Mouse (Mus musculus): ENCODE measurements around the gene Galnt18.

The Galnt18 gene

DNA sequence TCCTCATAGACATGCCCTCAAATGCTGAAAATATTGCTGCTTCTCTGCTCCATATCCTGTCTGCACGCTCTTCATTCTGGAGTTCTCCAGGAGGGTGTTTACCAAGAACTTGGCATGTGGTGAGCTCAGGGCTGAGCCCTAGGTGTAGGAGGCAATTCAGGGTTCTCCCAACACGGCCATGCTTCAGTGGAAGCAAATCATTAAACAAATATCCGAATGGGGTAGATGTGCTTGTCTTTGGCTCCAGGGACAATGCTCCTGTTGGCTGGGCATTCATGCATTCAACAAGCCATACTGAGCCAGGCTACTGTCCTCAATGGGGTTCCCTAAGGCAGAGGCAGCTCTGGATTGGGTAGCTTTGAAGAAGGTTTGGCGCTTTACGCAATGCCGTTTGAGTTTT is 212.9 kb downstream of the Galnt18 start:
- in situ Hi-C loops (cut with MboI, MseI): no loop called here

DNA sequence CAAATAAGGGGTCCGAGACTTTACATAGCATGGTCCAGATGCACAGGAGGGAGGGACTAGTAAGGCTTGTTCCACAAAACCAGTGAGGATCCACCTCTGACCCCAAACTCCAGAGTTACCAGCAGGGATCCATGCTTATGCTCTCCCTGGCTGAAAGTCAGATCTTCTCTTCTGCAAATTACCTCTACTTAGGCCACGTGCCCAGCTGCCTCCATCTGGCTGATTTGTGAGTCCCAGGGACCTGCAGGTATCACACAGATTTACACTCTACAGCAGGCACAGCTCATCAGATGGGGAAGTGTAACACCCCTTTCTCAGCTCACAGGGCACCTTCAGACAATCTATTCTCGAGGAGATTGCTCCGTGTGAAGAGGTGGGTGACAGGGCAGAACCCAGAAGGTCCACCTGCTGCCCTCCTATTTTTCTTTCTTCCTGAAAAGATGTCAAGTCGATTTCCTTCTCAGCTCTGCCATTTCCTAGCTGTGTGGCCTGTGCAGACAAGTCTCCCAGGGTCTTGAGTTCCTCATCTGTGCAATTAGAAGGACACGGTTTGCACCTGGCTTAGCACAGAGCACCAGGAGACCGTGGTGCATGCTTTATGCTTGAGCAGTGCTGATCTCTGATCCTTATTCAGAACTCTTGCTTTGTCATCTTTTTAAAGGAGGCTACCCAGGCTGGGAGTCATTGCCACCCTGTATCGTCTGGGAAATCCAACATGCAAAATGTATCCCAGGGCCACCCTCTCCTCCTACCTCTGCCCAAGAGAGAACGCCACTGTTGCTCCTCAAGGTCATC is 216.3 kb downstream of the Galnt18 start:
- in situ Hi-C loops (cut with MboI, MseI): no loop called here

DNA sequence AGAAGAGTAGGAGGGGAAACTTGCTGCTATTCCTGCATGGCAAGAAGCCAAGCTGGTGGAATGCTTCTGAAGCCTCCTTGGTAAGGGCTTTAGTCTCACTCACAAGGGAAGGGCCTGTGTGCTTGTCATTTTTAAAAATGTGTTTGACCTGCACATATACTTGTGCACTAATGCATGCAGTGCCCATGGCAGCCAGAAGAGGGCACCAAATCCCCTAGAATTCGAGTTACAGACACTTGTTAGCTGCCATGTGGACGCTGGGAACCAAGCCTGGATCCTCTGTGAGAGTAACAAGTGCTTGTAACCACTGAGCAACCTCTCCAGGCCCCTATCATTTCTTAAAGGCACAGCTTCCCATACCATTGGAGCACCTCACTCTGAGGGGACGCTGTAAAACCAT is 219.7 kb downstream of the Galnt18 start:
- in situ Hi-C loops (cut with MboI, MseI): no loop called here

DNA sequence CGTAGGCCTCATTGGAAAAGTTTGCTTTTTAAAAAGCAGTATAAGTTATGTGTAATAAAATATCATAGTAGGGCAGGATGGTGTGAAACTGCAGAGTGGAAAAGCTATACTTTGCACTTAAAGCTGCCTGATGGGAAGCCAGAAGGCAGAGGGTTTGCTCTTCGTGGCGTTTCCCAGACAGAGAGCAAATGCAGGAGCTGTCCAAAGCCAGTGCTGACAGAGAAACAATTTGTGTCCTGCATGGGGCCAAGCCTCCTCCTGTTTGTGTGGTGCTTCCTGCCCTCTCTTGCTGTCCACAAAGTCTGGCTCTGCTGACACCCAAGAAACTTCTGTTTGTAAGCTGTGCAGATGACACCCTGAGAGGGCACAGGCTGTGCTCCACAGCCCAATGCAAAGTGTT is 220.8 kb downstream of the Galnt18 start:
- in situ Hi-C loops (cut with MboI, MseI): no loop called here

DNA sequence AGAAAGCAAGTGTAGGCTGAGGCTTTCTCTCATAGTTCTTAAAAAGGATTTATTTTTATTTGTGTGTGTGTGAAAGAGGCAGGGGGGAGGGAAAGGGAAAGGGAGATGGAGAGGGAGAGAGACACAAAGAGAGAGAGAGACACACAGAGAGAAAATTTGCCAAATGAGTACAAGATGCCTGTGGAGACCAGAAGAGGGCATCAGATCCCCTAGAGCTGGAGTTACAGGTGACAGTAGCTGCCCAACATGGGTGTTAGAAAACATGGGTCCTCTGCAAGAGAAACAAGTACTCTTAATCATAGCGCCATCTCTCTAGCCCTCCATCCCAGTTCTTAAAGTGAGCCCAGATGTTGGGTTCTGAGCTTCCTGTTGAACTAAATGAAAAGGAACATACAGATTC is 228.8 kb downstream of the Galnt18 start:
- in situ Hi-C loops (cut with MboI, MseI): no loop called here

DNA sequence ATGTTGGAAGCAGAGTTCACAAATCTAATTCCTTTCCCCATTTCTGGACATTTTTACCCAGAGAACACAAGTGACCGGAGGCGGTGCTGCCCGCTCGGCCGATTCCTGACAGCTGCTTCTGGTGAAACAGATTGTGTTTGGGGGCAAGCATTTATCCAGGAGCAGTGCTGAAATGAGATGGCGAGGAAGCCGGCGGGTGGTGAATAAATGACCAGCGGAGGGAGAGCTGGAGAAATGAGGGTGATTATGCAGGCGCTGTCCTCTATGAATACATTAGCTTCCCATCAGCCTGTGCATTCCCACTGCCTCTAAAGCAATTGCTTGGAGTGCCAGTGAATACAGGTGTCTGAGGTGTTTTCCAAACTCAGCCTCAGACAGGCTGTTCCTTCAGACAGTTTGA is 232.7 kb downstream of the Galnt18 start:
- in situ Hi-C loops (cut with MboI, MseI): no loop called here

DNA sequence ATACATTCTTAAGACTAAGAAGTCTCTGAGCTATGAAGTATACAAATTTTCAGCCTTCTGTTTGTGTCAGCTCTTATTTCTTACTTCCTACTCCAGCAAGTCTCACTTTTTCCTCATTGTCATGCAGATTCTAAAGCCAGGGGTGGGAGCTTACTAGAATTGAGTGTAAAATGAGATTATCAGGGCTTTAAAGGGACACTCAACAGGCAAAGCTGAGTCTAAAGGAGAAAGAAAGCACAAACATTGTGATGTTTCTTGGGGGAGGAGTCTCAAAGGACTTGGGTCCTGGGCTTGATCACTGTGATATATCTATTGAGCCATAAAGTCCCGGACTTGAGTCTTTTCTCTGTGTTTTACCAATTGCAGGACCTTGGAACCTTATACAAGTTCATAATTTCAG is 234.2 kb downstream of the Galnt18 start:
- in situ Hi-C loops (cut with MboI, MseI): no loop called here

DNA sequence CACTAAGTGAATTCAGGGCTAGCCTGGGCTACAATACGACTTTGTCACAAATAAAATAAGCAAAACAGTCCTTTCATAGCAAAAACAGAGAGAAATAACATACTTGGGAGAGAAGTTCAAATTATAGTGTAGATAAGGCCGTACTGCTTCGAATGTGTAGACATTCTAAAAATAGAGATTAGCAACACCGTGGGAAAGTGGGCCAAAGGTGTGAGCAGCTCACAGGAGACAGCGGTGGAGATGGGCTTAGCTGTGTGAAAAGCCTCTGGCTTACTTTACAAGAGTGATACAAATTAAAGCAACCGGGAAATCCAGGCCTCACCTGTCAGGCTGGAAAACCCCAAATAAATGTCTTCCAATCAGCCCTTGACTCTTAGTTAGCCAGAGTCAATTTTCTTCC is 241.8 kb downstream of the Galnt18 start:
- in situ Hi-C loops (cut with MboI, MseI): no loop called here

DNA sequence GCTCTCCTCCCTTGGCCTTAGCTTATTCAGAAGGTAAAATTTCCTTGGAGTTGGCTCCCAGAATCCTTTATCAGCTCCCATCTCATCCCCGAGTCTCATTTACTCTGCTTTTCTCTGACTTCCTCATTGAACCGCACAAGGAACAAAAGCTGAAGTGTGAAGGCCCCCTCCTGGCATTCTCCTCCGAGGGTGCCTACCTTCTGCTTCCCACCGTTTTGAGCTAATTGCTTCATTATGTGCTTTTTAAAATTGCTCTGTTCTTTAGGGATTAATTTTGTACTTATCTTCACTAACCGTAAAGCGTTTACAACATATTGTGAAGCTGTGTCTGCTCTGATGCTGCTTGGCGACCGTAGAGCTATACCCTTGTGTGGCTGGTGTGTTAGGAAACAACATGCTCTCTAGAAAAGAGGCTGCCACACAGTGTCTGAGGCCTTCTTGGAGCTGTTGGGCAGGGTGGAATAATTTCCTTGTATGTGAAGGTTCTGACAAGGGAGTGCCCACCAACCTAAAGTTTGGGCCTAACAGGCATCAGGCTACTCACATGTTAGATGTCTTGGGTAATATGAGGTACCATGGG is 244.9 kb downstream of the Galnt18 start:
- in situ Hi-C loops (cut with MboI, MseI): no loop called here

DNA sequence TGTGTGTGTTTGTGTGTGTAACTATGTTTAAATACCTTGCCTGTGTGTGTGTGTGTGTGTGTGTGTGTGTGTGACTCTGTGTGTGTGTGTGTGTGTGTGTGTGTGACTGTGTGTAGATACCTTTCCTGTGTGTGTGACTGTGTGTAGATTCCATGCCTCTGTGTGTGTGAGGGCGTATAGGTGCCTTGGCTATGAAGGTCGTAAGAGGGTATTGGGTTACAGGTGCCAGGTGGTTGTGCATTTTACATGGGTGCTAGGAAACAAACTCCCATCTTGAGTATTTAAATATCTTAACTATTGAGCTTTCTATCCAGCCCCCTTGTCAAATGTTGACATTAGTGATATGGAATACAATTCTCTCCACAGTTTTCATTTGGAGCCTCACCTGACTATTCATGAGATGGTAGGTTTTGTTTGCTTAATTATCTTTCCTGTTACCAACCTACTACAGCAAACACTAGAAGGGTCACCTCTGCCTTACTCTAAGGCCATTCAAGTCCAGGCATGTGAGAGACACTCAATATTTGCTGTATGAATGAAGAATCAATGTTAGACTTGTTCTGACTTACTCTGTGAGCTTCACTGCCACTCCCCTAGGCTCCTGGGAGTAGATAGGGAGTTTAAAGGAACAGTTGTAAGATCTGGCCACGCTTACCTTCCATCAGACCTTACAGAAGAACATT is 250.7 kb downstream of the Galnt18 start:
- in situ Hi-C loops (cut with MboI, MseI): no loop called here

DNA sequence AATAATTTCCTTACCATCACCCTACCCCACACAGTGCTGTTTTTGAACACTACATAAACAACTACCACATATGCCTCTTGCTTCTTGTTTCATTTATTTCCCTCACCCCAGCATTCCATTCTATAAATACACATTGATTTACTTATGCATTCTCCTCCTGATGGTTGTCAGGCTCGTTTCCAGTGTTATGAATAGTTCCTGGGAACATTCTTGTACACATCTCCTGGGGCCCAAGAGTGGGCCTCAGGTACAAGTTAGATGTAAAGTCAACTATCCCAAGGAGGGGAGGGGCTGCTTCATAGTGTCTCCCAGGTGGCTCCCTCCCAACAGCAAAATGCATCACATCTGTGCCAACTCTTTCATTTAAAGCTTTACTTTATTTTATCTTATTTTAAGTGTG is 251.3 kb downstream of the Galnt18 start:
- in situ Hi-C loops (cut with MboI, MseI): no loop called here

DNA sequence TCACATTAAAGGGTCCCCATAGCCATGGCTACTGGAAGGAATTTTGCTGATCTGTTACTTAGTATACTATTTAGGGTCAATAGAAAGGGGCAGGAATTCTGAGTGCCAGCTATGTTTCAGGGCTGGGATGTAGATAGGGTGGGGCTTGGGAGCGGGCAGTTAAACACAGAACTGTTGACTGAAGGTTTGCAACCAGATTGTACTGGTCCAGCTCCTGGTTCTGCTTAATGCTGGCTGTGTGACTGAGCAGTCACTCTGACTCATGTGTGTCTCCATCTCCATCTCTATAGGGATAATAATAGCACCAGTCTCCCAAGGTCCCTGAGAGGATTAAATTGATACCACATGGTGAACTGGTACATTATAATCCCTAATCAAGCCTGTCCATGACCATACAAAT is 258.9 kb downstream of the Galnt18 start:
- in situ Hi-C loops (cut with MboI, MseI): no loop called here

DNA sequence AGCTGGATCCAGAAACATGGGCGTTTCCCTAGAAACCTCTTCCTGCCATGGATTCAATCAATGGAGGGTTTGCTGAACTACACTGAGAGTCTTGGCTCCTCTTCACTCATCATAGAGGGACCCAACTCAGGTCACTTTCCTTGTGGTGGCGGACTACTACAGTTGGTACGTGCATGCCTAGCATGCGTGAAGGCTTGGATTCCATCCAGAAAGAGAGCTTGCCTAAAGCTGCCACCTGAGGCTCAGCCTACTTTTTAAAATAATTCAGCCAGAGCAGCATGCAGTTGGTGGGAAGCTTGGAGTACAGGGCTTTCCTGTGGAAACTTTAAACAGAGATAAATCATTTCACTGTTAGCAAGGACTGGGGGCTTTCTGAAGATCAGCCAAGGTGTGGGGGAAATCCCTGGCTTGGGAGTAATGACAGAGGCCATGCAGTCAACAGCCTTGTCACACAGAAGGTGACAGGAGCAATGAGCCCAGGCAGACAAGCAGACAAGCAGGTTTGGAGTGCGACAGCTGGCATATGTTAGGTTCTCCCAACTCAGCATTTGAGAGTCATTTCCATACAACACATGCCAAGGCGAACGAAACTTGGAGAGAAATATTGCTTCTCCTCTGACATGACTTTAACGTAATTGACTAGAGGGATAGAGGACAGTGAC is 261.1 kb downstream of the Galnt18 start:
- in situ Hi-C loops (cut with MboI, MseI): no loop called here

DNA sequence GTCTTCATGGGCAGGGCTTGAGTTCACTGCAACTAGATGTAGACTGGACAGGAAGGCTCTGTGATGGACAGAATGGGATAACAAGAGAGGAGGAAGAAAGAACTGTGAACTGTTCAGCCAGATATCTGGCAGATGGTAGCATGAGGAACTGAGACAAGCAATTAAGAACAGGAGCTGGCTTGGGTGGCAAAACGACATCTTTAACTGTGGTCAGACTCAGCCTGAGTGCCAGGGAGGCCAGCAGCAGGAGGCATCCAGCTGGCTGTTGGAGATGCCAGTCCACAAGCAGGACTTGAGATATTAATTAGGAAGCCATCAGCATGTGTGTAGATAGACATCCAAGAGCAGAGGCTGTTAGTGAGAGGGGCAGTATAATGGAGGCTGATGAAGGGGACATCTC is 262.9 kb downstream of the Galnt18 start:
- in situ Hi-C loops (cut with MboI, MseI): no loop called here

DNA sequence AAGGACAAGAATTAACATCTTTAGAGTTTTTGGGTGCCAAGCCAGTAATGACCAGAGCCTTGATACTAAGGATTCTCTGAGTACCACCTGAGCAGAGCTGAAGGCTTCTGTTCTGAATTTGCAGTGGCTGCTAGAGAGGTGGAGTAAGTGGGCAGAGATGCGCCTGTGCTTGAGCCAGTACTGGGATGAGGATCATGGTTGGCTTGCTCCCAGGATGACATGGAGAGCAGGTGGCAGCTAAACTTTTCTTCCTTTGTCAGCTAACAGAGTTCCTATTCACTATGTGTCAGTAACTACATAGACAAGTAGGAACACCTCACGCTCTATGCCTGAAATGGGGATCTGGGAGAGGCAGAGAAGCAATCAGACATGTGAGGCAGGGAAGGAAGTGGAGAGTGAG is 264.3 kb downstream of the Galnt18 start:
- in situ Hi-C loops (cut with MboI, MseI): no loop called here

DNA sequence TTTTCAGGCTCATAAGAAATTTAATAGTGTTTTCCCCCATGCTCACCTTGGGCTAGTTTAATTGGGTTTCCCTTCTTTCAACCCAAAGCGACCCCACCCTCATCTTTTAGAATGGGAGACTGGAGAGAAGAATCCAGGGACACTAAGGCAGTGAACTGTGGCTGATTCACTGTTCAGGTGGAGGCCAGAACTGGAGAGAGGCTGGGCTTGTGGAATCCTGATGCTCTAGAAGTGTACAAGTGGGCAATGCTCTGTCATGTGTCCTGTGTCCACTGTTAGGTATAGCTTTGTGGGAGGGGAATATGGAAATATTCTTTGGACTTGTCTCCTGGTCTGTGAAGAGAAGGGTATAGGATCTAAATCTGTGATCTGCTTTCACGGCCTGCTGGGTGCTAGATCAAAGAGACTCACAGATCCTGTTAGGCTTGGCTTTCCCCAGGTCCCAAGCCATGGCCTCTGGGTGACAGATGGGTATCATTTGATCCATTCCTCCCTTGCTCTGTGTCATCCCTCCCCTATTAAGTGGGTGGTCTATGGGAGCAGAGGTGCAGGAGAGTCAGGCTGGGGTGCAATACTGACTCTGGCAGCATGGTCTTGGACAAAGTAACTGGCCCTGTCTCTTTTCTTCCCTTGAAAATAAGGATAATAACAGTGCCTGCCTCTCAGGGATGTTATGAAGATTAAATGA is 270.5 kb downstream of the Galnt18 start:
- in situ Hi-C loops (cut with MboI, MseI): no loop called here

DNA sequence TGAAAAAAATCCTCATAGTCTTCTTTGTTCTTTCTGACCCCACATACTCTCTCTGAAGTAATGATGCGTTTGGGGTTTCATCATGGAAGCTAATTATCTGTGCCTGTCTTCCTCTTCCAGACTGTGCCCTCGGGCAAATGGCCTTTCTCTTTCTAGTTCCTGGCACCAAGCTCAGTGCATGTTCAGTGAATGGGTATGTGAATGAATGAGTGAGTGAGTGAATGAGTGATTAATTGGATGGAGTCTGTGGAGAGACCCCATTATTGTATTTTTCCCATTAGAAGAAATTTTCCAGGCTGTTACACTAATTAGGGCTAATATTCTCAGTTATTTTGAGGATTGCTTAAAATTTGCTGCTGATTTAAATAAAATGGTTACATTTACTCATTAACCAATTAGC is 279.2 kb downstream of the Galnt18 start:
- in situ Hi-C loops (cut with MboI, MseI): no loop called here

DNA sequence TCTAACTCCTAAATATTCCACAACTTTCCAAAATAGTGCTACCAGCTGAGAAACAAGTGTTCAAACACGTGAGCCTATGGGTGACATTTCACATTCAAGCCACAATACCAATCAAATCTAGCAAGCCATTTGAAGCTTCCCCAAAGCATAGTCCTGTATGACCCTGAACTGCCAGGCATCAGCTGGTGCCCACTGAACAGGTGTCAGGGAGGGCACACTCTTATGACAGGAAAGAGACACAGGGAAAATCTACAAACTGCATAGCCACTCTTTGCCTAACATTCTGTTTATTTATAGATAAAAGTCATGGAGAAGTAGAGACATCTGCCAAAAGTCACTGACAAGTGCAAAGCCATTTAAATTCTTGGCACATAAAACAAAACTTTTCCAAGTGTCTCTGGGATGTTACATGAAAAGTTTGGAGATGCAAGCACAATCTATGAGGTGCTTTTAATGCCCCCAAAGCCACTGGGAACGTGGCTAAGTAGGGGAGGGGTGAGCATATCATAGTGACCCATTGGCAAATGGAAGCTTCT is 280.5 kb downstream of the Galnt18 start:
- in situ Hi-C loops (cut with MboI, MseI): no loop called here

DNA sequence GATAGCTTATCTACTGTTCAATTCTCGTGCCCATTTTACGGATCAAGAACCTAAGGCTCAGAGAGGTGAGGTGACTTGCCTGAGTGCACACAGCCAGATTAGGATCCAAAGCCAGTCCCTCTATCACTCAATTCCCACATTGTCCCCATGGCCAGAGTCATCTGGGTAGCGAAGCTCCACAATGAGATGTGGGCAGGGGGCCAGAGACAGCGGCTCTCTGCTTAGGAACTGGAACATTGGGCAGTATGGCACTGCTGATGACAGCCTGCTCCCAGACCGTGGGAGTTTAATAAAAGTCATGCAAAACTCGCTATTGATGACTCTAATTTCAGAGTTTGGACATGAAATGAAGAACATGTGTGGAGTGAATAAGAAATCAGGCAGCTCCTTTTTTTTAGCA is 282.6 kb downstream of the Galnt18 start:
- in situ Hi-C loops (cut with MboI, MseI): no loop called here

DNA sequence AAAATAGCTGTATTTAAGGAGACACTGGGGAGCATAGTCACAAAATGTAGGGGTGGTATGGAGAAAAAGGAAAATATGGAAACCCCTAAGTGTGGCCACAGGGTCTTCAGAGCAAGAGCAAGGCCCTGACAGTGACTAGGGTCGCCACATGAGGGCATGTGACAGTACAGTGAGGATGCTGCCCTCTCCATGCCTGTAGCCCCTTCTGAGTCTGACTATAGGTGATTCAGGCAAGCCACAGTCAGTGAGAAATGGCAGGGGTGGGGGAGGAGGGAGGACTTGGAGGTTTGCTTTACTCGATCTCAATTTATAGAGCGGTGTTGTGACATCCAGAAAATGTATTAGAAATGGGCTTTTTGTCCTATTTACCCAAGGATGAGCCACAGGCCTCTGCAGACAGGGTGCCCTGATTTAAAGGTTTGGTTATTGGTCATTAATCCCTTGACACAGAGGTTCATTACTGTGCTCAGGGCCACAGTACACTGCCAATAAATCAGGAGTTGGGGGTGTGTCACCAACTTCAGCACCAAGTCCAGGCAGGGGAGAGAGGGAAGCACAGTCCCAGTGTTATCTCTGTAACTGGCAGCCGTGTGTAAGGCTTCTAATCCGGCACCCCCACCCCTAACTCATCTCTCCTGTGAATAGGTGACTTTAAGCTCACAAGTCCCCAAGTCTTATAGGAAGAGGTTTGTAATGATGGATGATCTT is 287.4 kb downstream of the Galnt18 start:
- in situ Hi-C loops (cut with MboI, MseI): no loop called here

DNA sequence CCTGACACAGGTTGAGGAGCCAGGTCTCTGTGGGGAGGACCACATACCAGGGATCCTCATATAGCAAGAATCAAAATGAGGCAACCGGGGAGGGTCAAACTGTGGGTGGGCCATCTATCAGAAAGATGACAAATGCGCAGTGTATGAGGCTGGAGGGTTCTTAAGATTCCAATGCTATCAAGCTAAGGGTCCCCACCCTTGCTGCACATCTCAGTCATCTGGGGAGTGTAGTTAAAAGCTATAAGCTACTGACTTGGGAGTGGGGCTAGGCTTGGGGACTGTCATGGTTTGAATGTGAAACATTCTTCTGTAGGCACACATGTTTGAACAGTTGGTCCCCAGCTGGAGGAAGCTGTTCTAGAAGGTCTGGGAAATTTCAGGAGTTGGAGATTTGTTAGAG is 288.2 kb downstream of the Galnt18 start:
- in situ Hi-C loops (cut with MboI, MseI): no loop called here

Data from regulatory T cell (primary cell).